Mouse (Mus musculus): ENCODE measurements around the gene Dusp15.

- TF ChIP-seq POLR2A (IDR thresholded peaks at IDR 0.05; ENCODE audit: control insufficient read depth, extremely low read depth, insufficient read depth, low read length, poor library complexity) (no peak), CTCF (IDR thresholded peaks at IDR 0.05; ENCODE audit: borderline replicate concordance, control insufficient read depth, extremely low read depth, insufficient read depth, low read length, poor library complexity) (no peak)
These were observed 34.1 kb upstream of the Dusp15 start for GRCm38 (mm10) chr2:152985582-152985981.

All from thymus, adult 2 months (tissue).